Mouse (Mus musculus) regulatory T cell (primary cell): Measurements from ENCODE around the gene Adamts15.

Experiments used
- in situ Hi-C: fragments of 300-600 bp; cut with MboI, MseI; formaldehyde crosslinking; loops from one replicate; pipeline ENCODE4 v1.15.1; 2025; ENCODE audit warnings: high pct_unique_total_duplicates

Adamts15 gene

DNA sequence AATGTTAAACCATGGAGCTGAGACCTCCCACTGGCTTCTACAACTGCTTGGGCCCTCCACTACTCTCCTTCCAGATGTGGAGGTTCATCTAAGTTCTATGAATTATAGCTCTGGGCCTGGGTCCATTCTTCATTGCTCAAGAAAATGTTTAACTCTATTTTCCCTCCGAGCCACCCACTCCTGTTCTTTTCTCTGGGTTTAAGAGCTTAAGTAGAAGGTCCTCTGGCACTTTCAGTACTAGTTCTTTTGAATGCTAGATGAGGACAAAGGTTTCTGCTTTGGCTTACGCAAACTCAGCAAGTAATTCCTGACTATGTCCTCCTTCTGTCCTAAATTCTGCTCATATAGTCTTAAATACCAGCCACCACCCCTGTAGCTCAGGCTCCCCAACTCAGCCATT, 6.5 kb upstream of the Adamts15 start:
- in situ Hi-C loops: no loop called here

DNA sequence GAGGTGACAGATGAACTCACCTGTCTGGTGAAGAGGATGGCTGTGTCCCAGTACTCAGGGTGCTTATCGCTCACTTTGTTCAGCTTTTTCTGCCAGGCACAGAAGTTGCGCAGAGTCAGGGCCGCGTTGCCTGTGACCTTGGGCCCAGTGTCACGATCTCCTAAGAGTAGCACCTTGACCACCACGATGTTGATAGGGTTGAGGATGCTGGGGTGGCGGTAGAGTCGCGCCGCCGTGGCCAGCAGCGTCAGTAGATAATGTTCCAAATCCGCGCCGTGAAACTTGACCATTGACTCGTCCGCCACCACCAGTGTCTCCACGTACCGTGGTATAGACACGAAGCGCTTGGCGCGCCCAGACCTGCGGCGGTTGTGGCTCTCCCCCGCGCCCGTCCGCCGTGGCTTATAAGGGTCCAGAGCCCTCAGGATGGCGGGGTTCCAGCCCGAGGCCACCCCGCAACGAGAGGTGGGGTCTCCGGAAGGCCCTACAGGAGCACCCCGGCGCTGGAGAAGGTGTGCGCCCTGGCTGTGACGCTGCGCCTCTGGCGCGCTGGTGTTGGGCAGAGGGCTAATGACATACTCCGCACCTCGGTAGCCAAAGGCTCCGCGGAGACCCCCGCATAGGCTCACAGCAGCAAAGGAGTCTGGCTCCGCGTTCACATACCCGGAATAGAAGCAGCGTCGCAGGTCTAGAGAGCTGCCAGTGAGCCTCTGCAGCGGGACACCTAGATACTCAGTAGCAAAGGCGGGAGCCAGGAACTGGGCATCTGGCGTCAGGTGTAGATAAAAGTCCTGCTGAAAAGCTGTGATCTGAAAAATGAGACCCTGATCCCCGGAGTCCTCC, 770 bp downstream of the Adamts15 start:
- in situ Hi-C loops: no loop called here

DNA sequence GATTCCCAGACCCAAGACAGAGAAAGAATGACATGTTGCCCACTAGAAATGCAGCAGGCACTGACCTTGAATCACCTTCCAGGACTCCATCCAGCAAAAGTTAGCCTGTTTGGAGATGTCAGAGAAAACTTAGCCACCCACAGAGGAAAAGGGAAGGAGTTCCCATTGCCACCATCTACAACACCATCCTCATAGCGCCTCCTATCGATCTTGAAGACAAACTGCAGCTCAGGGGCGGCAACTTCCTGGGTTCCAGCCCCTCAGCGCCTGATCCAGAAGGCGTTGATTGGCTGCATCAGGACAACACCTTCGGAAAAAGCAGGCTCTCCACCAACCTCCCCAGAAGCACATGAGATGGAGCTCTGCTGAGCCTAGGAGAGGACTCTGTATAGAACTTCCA, 1.5 kb downstream of the Adamts15 start:
- in situ Hi-C loops: no loop called here

DNA sequence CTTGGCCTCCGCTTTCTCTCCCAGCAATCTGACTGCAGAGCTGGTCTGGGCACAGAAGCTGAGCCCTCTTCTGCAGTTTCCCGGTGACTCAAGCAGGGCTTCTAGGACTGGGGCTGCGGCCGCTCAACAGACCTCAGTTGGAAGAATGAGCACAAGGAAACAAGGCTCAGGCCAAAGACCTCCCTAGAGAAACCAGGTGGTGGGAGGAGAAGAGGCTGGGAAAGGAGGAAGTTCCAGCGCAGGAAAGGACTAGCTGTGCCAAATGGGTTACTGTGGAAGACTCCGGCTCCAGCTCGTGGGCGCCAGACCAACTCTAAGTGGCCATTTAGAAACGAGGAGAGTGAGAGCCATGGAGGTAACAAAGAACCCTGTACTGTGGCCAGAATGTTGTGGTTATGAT, 2.6 kb downstream of the Adamts15 start:
- in situ Hi-C loops: no loop called here

DNA sequence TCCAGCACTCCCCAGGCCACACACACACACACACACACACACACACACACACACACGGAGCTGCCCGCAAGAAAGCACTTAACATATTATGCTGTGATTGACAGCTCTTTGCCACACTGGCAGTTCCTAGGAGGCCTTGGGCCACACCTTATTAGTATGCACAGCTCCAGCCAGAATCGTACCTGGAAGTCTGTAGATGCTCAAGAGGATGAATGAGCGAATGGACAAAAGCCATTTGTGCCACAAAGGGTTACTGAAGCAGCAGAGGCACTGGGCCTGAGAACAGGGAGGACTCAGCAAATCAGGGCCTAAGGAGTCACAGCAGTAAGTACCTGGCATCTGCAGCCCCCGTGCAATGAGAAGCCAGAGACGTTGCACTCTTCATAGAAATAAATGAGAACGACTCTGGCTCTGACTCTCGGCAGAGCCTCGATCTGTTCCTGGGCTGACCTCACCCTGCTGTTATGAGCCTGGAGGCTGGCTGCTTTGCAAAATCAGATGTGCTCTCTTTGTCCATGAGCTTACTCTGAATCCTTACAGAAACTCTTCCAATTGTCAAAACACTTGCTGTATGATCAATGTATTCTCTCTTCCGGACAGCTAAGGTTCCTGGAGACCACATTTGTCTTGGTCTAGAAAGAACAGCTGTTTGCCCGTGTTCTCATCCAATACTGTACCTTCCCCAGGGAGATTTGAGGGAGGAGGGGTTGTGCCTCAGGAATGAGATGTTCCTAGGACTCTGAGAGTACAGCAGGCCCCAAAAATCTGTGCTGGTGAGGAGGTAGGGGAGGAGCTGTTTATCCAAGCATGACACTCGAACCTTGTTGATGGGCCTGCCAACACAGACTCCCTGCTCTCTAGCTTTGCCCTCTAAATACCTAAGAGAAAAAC, 3.5 kb downstream of the Adamts15 start:
- in situ Hi-C loops: no loop called here

DNA sequence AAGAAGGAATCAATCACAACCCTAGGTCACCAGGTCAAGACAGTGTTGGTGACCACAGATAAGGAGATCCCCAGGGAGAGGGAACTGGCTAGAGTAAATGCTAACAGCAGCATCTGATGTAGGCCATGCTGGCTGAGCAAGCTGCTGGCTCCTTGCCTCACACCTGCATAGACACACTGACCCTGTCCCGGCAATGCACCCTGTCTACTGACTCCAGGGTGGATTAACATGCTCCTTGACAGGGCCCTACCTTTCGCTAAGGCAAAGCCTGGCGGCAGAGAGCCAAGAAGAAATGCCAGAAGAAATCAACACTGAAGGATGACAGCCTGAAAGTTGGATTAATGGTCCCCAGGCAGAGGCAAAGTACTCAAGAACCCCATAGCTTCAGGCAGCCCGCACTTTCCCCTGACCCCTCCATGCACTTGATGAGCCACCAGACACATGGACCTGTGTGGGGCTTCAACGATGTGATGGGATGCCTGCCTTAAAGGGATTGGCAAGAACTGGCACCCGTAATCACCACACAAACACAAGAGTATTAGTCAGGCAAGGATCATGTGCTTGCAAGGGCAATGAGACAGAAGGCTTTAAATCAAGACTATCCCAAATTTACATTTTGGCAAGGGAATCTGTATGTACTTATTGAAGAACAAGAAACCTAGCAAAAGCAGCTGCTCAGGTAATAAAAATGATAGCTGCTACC, 5.8 kb downstream of the Adamts15 start:
- in situ Hi-C loops: no loop called here

DNA sequence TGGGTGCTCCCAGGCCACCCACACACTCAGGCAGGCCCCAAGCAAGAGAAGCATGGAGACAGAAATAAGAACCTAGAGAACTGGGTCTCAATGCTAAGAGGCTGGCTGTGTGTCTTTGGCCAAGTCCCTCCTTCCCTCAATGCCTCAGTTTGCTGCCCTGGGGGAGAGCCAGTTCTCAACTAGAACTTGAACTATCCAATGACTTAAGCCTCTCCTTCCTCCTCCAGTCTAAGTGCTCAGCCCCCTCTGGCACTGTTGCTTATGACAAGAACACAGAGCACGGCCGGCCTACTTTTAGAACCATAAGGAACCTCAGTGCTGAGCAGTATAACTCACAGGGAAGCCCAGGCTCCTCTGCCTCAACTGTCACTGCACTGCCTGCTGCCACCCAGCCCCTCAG, 8.0 kb downstream of the Adamts15 start:
- in situ Hi-C loops: no loop called here

DNA sequence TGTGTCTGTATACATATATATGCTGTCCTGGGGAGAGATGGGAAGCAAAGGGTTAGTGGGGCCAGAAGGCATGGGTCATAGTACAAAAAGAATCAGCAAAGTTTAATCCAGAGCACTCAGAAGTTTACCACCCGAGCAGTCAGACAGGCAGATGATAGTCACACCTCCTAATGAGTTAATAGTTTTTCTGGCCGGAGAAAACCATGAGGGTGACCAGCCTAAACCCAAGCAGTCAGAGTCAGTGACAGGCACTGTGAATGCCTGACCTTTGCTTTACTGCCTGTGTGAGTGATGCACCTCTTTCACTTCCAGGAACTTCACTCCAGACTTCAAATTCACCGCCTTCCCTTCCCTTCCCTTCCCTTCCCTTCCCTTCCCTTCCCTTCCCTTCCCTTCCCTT, 8.8 kb downstream of the Adamts15 start:
- in situ Hi-C loops: no loop called here

DNA sequence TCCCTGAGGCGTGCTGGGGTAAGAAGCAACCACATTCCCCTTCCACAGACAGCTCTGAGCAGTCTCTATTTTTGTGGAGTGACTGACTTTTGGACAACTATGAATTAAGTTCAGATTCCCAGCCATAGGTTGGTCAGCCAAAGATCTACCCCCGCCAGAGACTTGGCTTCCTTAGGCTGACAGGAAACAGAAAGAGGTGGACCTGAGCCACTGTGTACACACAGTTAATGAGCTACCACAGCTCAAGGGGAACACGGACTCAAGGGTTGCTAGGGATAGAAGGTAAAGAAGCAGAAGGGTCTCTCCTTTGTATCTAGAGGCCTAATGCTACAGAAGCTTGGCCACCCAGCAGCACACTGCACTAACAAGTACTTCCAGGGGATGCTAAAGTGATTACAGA, 10.1 kb downstream of the Adamts15 start:
- in situ Hi-C loops: no loop called here

DNA sequence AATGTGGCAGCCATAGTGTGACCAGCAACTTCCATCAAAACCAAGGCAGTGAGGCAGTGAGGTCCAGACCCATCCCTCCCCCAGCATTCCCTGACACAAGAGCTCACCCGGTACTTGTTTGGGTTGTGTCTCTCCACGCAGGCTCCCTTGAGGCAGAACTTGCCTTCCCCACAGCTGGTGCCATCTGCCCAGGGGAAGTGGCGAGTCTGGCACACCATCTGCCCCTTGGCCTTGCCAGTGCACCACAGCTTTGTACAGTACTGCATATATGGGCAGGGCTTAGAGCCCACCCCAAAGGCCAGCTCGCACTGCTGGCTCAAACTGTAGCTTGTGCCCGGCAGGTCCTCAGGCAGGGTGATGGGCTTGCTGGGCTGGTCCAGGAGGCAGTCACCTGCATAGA, 11.8 kb downstream of the Adamts15 start:
- in situ Hi-C loops: no loop called here

DNA sequence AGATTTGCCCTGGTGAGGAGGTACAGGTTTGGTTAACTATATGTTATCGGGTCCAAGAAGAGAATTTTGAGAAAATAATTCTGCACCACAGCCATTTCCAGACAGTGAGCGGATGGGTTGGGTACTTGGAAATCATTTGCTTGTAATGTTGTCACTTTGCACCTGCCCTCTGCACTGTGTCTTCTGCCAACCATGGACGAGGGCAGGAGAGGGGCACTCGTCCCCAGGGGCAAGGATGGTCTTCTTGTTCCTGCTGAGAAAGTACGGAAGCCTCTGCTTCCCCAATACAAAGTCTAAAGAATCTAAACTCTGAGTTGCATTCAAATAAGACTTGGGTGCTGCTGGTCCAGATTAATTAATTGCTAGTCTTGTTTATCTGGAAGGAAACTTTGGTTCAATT, 13.3 kb downstream of the Adamts15 start:
- in situ Hi-C loops: no loop called here

DNA sequence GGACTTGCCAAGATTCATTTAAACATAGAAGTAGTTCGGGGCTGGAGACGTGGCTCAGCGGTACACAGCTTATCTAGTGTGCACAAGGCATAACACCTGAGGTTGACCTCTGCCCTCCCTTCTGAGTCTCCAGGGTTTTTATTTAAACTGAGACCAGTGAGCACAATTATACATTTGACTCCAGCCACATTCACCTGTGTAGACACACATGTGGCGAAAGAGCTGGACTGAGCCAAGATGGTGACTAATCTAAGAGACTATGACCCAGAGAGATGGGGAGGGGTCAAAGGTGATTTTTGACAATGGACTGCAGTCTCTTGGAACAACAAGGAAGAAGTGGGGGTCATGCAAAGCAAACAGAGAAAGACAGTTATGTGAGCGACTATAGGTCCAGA, 14.0 kb downstream of the Adamts15 start:
- in situ Hi-C loops: no loop called here

DNA sequence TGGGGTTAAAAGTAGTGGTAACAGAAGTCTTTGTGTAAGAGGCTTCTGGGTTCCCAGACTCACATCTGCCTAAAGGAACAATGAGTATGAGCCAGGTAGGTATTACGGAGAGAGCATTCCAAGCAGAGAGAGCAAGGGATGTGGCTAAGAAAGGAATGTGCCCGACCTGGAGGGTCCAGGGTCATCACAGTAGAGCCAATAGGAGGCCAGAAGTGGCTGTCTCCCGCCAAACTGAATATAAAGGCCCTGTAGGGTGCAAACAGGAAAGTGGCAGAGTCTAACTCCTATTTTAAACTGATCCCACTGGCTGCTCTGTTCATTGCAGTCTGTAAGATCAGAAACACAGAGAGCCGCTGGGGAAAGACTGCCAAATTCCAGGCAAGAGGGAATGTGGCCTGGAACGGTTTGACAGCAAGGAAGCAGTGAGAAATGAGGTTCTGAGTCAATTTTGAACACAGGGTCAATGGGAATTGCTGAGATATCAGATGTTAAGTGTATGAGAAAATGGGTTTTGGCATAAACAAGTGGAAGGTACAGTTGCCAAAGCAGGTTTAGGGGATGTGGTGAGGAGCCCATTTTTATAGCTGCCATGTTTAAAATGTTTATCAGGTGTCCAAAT, 14.5 kb downstream of the Adamts15 start:
- in situ Hi-C loops: no loop called here

DNA sequence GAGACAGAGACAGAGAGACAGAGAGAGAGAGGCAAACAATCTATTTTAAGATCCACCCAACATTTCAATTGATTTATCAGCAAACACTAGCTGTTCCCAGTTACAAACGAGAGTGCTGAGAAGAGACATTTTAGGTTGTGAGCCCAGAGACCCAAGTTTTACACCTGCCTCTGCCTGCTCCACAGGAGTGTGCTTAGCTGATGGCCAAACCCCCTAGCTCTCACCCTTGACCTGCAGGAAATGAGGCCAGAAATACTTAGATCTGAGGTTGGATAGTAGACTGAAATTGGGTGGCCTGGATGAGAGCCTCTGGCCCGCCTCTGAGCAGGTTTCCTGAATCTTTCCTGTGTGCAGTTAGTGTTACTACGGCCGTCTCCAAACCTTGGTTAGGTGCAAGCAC, 15.8 kb downstream of the Adamts15 start:
- in situ Hi-C loops: no loop called here

DNA sequence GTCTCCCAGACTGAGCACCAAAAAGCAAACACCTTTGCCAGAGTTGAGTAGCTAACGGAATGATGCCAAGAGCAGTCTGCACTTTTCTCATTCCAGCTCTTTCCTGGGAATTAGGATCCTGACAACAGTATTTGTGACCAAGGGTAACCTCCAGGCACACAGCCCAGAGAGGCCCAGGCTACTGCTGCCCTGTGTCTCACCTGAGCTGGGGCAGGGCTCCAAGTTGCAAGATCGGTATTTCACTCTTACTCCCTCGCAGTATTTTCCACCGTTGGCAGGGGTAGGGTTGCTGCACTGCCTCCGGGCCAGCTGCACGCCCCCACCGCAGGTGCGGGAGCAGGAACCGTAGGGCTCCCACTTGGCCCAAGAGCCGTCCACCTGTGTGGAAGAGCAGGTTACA, 16.4 kb downstream of the Adamts15 start:
- in situ Hi-C loops: no loop called here

DNA sequence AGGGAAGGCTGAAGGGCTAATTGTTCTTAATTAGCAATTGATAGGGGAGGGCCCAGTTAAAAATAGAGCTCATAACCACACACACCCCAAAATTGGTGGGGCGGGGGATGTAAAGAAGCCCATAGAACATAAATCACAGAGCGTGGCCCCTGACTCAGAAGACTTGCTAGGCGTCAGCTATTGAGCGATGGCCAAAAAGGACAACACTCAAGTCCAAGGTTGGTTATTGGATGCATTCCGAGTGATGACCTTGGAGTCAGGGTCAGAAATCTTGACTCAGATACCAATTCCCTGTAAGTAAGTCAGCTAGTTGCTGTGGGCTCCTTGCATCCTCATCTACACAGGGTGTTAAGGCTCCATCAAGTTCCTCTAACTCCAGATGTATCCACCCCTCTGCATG, 19.0 kb downstream of the Adamts15 start:
- in situ Hi-C loops: no loop called here

DNA sequence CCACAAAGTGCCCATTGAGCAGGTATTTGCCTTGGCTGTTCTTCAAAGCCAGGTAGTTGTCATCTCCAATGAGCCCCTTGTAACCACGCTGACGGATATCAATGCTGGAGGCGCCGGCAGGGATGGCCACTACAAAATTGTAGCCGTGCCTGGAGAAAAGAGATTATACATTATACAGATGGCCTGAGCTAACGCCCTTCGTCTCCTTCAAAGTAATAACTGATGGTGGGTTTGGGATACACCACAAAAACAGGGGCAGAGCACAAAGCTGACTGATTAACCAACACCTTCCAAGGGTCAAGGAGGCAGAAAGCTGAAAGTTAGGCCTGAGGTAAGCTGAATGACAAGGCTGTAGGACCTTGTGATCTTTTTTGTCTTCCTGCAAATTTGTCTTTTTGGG, 19.6 kb downstream of the Adamts15 start:
- in situ Hi-C loops: no loop called here

DNA sequence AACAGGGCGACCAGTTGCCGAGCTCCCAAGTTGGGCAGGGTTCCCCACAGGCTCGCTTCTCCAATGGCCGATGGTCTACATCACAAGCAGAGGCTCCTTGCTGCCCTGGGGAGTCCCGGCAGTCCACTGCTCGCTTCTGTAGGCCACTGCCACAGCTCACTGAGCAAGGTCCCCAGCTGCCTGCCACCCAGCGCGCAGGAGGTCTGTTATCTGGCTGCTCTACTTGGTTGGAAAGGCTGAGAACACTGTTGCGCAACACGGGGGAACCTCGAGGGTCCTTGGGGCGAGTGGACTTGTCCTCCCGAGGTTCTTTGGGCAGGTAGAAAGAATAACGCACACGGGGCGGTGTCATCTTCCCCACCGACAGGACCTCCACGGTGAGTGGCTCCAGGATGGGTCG, 20.1 kb downstream of the Adamts15 start:
- in situ Hi-C loops: no loop called here

DNA sequence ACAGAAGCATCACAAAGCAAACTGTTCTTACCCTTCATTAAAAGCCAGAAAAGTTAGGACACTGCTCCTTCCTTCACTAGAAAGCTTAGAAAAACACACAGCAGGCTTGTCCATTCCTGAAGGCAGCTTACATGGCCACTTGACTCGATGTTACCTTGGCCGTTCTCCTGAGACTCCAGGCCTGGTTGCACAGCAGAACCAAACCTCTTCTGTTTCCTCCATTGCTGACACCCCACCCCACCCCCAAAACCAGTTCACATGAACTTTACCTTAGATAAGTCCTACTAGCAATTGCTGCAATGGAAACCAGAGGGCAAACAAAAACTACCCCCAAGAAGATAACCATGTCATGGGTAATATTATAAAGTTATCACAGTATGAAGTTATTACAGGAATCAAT, 25.1 kb downstream of the Adamts15 start:
- in situ Hi-C loops: no loop called here

DNA sequence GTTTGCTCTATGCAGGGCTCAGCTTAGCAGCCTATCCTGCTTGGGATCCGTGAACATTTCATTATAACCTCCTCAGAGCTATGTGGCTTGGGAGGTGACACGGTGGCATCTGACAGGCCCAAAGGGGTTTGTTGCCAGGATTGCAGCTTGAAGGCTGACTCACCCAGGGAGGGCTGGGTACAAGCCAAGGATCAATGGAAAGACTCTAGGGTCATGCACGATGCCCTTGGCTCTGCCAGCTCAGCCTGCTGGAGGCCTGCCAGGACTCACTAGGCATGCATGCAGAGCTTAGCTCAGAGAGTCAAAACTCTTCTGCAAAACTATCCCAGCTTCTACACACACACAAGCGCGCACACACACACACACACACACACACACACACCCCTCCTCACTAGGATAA, 25.5 kb downstream of the Adamts15 start:
- in situ Hi-C loops: no loop called here

DNA sequence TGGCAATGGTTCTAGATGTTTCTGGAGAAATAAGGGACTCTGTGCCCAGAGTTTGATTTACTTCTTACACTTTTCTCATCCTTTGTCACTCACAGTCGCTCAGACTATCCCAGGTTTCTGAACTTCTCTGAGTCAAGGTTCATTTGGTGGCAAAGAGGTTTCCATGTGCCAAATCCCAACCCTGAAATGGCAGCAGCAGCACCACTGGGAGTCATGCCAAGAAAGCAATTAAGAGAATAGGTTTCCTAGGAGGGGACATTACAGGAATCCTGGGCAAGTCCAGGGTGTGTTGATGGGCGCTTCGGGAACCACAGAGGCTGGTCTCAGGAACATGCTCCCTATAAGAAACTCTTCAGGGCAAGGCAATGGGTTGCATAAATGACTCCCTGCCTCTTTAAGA, 26.6 kb downstream of the Adamts15 start:
- in situ Hi-C loops: no loop called here

DNA sequence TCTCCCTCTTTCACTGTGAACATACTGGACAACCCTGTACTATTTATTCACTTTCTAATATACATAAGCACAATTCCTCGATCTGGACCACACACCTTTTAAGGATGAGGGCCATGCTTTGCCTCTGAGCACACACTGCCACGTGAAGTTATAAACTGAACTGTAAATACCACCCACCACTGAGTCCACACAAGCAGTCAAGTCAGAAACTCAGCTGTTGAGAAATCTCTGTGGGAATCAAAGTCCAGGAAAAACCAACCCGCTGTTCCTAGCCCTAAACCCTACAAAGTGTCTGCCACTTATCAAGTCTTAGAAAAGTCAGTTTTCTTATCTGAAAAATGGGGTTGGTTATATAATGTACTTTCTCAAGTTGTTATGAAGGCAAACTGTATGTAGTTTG, 36.0 kb downstream of the Adamts15 start:
- in situ Hi-C loops: no loop called here
